Mouse (Mus musculus): Measurements from ENCODE around the gene Ago1.

- TF ChIP-seq POLR2A (IDR thresholded peaks at IDR 0.05; ENCODE audit: low read depth, low read length) (no peak), CTCF (IDR thresholded peaks at IDR 0.05; ENCODE audit: extremely low read depth, insufficient read length, insufficient replicate concordance, low read depth, low read length) (0 out of 2 replicates have a peak, but pooled peaks have one; percentile 5)
These were observed 542 bp upstream of the Ago1 start for GRCm38 (mm10) chr4:126468925-126469324.

All from small intestine, adult 2 months (tissue).